Mouse (Mus musculus): ENCODE results near the gene Hjurp.

Hjurp gene

DNA sequence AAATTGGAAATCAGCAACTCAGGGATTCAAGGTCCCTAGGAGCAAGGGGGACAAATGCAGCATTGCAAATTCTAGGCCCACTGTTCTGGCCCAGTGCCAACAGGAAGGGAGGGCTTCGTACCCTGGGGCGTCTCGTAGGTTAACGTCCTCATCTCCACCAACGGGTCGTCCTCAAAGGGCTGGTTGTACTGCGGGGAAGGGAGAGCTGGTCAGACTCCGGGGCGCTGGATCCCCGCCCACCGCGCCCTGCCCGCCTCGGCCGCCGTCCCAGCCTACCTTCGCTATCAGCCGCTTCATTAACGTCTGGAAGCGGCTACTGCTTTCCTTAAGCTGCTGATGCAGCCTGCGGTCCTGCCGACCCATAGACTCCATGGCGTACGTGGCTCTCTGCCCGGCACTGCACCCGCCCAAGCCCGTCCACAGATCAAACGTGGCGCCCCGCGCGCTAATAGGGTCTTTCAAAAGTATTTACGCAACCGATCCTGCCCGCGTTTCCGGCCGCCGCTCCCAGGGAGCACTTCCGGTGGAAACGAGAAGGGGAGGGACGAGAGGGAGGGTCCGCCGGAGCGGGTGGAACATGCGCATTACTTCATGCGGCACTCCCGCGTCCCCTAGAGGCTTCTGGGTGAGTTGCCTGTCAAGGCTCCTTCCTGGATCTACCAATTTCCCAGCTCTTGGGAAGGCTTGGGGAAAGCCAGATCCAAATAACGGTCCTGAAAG is at the start of gene Hjurp, which contains the start of gene Trpm8:
Hjurp (minus strand) TSS at position 536 of the 720 bp plus-strand sequence.
Trpm8 (plus strand) TSS at position 564 of the 720 bp plus-strand sequence.
- DNase-seq (ENCODE audit: low spot score): peak; percentile 100

DNA sequence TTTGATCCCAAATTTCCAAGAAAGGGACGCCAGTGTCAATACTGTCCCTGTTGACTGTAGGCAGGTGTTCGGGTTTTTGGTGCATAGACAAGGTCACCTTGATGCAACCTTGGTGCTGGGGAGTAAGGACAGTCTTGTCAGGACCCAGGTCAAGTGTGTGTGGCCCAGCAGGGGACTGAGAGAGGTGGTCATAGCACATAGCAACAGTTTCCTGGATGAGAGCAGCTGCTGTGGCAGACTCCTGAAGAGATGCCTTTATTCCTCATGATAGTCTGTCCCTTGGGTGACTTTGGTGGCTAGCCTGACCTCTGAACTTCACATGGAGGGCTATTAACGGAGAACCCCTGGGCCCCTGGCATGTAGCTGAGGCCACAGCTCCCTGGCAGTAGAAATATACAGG is 45.7 kb upstream of the Hjurp start:
- DNase-seq (ENCODE audit: low spot score): no peak

DNA sequence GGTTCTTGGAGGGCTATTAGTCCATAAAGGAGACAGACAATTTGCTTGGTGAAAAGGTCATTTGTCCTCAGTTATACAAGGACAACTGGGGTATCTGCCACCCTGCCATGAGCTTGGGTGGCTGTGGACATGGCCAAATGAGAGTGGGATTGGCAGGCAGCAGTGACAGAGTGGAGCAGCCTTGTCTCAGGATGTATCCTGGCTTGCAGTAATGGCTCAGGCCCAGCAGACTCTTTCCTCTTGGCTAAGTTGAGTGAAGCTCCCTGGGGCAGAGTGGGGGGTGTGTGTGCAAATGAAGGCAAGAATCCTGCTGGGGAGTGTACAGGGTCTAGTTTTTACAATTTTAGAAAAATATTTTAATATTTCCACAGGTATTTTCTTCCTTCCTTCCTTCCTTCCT is 44.7 kb upstream of the Hjurp start:
- DNase-seq (ENCODE audit: low spot score): no peak

DNA sequence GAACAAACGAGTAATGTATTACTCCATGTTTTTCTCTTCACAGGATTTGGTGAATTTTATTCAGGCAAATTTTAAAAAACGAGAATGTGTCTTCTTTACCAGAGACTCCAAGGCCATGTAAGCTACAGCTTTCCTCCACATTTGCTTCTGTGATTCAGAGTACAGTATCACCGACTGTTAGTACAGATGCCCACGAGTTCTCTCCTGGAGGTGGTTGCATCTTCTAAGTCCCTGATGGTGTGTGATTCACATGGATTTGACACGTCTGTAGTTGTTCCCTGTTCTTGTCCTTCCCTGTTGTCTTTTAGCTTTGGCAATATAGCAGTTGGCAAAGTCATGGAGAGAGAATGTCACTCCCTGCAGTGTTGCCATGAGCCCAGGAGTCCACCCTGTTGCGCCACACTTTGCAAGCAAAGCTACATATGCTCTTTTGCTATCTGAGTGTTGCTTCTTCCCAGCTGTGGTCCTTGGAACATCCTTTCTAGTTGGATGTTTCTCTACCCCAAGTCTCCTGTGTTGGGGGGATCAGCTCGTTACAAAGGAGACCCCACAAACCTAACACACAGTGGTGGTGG is 43.5 kb upstream of the Hjurp start:
- no peak for DNase-seq (ENCODE audit: low spot score)

- DNase-seq (ENCODE audit: low spot score): peak; percentile 35
These were observed 41.2 kb upstream of the Hjurp start for GRCm38 (mm10) chr1:88318531-88319060.

GRCm38 (mm10) chr1:88317279-88317678 is 39.8 kb upstream of the Hjurp start:
- no peak for DNase-seq (ENCODE audit: low spot score)

DNA sequence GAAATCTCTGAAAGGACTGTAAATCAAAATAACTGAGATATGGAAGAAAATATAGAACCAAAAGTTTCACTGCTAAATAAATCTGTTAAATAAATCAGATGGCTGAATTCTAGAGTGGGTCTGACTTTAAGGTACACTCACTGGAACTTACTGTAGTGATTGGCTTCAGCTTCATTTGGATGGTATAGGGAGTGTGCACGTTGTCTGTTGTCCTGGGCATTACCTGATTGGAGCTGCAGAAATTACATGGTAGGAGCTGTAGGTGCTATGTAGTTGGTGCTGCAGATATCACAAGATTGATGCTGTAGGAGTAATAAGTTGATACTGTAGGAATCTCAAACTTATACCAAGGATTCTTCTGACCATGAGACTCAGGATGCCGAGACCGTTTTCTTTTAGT is 32.9 kb upstream of the Hjurp start:
- no peak for DNase-seq (ENCODE audit: low spot score)

DNA sequence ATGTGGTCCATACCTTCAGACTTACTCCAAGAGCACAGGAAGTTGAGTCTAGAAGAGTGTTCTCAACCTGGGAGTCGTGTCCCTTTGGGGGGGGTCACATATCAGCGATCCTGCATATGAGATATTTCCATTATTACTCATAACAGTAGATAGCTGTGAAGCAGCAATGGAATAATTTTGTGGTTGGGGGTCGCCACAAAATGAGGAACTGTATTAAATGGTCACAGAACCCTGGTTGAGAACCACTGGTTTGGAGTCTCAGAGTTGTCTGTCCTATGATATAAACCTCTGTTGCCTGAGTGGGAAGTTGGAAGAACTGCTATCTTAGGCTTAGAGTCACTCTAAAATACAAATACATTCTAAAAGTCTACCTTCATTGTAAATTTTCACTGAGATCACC is 32.5 kb upstream of the Hjurp start:
- DNase-seq (ENCODE audit: low spot score): no peak

DNA sequence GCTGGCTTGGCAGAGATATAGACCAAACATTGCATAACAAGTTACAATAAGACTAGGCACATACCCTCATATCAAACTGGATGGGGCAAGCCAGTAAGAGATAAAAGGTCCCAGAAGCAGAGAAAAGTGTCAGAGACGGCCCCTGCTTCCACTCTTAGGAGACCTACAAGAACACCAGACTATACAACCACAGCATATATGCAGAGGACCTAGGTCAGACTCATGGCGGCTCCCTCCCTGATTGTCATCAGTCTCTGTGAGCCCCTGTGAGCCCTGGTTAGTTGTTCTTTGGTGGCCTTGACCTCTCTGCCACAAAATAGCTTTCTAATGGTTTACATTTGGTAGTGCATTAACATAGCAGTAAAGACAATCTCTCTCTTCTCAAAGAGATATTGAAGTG is 31.6 kb upstream of the Hjurp start:
- no peak for DNase-seq (ENCODE audit: low spot score)

DNA sequence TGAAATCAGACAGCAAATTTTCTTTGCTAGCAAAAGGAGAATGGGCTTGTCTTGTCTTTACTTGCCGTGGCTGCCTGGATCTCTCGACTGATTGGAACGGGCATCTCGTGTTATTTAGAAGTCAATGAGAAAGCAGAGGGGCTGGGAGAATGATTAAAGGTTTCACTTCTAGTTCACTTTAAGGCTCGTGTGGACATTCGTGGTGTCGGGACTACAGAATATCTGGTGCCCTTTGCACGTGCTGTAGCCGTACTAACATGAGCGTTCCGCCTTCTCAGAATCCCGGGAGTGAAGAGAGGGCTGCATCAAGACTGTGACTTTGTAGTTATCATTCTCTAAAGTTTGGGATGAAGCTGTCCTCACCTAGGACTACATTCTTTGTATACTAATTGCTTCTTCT is 29.7 kb upstream of the Hjurp start:
- peak; percentile 26 for DNase-seq (ENCODE audit: low spot score)

GRCm38 (mm10) chr1:88306543-88306942 is 29.1 kb upstream of the Hjurp start:
- DNase-seq (ENCODE audit: low spot score): no peak

DNA sequence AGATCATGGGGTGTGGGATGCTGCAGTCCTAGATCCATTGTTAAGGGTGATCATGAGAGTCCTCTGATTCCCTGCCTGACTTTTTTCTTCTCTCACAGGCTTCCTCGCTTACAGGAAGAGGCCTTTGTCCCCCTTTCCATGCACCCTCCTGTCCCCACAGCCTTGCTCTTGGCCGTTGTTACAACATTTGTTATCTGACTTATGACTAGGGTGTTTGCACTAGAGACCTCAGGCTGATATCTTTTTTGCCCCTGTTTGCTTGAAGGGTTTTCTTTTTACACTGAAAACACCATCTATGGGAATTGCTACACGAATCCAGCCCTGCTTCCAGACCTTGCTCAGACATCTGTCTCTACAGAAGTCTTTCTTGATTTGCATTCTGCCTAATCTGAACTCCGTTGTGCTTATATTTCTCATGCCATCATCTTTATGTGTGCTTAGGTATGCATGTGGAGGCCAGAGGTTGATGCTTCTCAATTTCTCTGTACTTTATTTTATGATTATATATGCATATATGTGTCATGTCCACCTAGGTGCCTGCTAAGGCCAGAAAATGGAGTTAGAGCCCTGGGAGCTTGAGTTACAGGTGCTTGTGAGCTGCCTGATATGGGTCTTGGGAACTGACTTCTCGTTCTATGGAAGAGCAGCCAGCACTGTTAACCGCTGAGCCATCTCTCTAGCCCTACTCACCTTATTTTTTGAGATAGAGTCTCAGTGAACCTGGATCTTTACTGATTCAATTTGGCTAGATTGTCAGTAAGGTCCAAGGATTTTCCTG is 27.8 kb upstream of the Hjurp start:
- peak; percentile 24 for DNase-seq (ENCODE audit: low spot score)

GRCm38 (mm10) chr1:88304261-88304985 is 27.0 kb upstream of the Hjurp start:
- peak; percentile 29 for DNase-seq (ENCODE audit: low spot score)

- peak; percentile 13 for DNase-seq (ENCODE audit: low spot score)
These were observed 26.3 kb upstream of the Hjurp start for GRCm38 (mm10) chr1:88303762-88304161.

GRCm38 (mm10) chr1:88302057-88302740 is 24.8 kb upstream of the Hjurp start:
- no peak for DNase-seq (ENCODE audit: low spot score)

- peak; percentile 40 for DNase-seq (ENCODE audit: low spot score)
These were observed 23.9 kb upstream of the Hjurp start for GRCm38 (mm10) chr1:88301121-88302014.

DNA sequence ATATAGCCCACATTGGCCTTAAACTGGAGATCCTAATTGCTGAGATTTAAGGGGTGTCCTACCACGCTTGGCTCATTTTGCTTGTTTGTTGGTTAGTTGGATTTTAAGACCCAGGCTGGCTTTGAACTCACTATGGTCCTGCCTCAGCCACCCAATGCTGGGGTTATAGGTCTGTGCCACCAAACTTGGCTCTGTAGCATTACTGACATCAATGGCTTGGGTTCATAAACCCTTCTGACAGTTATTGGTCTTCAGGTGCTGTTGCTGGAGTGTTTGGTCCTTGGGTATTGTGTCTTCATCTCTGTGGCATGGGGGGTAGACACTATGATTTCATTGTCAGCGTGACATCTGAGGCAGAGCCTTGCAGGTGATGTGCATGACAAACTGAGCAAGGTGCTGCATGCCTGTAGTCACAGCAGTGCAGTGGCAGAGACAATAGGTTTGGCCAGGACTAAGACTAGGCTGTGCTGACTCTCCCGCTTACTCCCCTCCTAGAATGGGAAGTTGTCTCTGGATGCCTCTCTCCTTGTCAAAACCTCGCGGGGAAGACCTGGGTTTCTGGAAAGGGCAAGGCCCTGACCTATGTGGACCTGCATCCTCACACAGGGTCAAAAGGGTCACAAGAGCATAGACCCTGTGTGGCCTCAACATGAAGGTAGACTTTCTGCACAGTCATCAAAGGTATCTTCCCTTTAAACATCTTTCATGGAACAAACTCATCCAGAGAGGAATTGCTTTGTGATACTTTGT is 23.0 kb upstream of the Hjurp start:
- DNase-seq (ENCODE audit: low spot score): no peak

DNA sequence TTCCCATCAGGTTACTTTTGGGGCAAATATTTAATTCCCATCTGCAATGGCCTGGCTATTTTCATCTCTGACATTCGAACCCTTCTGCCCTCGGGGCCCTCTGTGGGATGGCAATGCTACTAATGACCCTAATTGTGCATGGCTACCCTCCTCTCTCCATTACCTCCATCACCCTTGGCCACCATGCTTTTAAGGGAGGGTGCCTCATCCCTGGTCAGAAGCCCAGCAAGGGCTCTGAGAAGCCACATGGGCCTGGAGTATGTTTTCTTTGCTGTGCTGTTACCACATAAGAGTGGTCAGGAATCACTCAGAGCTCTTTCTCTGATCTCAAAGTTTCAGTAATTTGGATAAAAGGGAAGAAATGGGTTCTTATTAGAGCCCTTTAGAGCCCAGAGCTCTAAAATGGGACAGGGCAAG is 22.1 kb upstream of the Hjurp start:
- no peak for DNase-seq (ENCODE audit: low spot score)

DNA sequence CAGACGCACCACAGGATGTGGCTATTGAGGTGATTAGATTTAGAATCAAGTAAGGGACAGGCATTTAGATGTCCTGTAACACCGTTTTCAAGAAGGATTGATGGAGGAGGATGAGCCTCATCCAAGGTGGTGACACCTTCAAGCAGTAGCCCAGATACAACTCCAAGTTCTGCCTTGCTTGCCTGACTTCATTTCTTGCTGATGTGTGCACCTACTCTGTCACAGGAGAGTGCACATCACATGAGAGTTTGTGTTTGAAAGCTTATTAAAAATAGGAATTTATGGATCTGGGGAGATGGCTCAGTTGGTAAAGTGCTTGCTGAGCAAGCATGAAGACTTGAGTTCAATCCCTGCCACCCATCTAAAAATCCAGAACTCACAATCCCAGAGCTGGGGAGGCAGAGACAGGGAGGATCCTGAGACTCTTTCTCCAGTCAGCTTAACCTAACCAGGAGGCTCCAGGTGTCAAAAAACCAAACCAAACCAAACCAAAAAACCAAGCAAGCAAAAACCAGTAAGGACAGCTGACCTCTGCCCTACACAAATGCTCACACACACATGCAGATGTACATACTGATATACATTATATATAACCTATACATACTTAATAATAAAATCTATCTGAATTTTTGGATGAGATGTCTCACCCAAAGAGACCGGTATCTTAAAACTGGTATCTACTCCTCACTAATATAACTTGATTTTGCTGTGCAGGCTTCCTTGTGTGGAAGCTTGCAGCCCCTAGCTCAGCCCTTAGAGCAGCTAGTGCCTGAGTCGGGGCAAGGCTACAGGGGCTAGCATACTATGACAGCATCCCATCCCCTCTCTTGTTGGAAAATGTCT is 21.5 kb upstream of the Hjurp start:
- DNase-seq (ENCODE audit: low spot score): no peak
